Mouse (Mus musculus) urinary bladder, postnatal 4 days (tissue): ENCODE results near the gene Tmem41b.
"Not testable (repeated sequence)": the region's sequence is repeated elsewhere in the genome, so short reads cannot be mapped to it uniquely, and the experiment has no call there.

Experiments used
- DNase-seq, 2 experiments: peaks; one replicate each; pipeline ENCODE4 v3.0.0; 2021 to 2022; ENCODE audit warnings: low spot score in 2 of 2

Gene Tmem41b

GRCm38 (mm10) chr7:109977131-109977530 is 9.6 kb downstream of the Tmem41b start:
- not testable (repeated sequence) for DNase-seq

- DNase-seq = no peak
Measured at GRCm38 (mm10) chr7:109975966-109976715, 10.6 kb downstream of the Tmem41b start.

GRCm38 (mm10) chr7:109969542-109969941 is 17.2 kb downstream of the Tmem41b start:
- no peak for DNase-seq

- DNase-seq = peak in 1 of 2 experiments; percentile 43
Measured at GRCm38 (mm10) chr7:109968924-109969450, 17.7 kb downstream of the Tmem41b start.

GRCm38 (mm10) chr7:109967805-109968579 is 18.7 kb downstream of the Tmem41b start:
- DNase-seq = no peak

- no peak for DNase-seq
Measured at GRCm38 (mm10) chr7:109965658-109966057, 21.1 kb downstream of the Tmem41b start.

GRCm38 (mm10) chr7:109963707-109964106 is 23.0 kb downstream of the Tmem41b start:
- no peak for DNase-seq

- DNase-seq = no peak
Measured at GRCm38 (mm10) chr7:109962596-109962995, 24.1 kb downstream of the Tmem41b start.

GRCm38 (mm10) chr7:109961570-109961969 is 25.2 kb downstream of the Tmem41b start:
- DNase-seq = no peak

- DNase-seq = no peak
Measured at GRCm38 (mm10) chr7:109960613-109961154, 26.0 kb downstream of the Tmem41b start.

- peak; percentile 72 to 76 for DNase-seq
Measured at GRCm38 (mm10) chr7:109959716-109960612, 26.8 kb downstream of the Tmem41b start, which contains the start of gene Dennd5a. TSS of gene Dennd5a (minus strand) at chr7:109960470.

GRCm38 (mm10) chr7:109958843-109959715 is 27.6 kb downstream of the Tmem41b start:
- DNase-seq = no peak

- DNase-seq = no peak
Measured at GRCm38 (mm10) chr7:109957996-109958789, 28.5 kb downstream of the Tmem41b start.

GRCm38 (mm10) chr7:109954622-109955401 is 31.9 kb downstream of the Tmem41b start:
- DNase-seq = no peak

- no peak for DNase-seq
Measured at GRCm38 (mm10) chr7:109951297-109951696, 35.4 kb downstream of the Tmem41b start.

GRCm38 (mm10) chr7:109944421-109945034 is 42.2 kb downstream of the Tmem41b start:
- DNase-seq = no peak

GRCm38 (mm10) chr7:109929628-109930027 is 57.1 kb downstream of the Tmem41b start:
- no peak for DNase-seq

GRCm38 (mm10) chr7:109928365-109928764 is 58.4 kb downstream of the Tmem41b start:
- no peak for DNase-seq
